Mouse (Mus musculus) bone marrow, adult 2 months (tissue): ENCODE measurements around the gene Map4k2.
A peak's percentile ranks its signal among the peaks of the same experiment; 100 is the strongest.

ENCODE experiments used
- CTCF ChIP-seq: fragments of 200-500 bp; IDR thresholded peaks from 2 replicates; pipeline ENCODE4 v1.5.1; 2011; ENCODE audit warnings: low read length, control low read depth; ENCODE audit not compliant: control insufficient read depth, insufficient read depth
- POLR2A ChIP-seq: fragments of 200-500 bp; IDR thresholded peaks from 2 replicates; pipeline ENCODE4 v1.6.1; 2011; ENCODE audit warnings: low read depth, mild to moderate bottlenecking, control low read depth, low read length, borderline replicate concordance; ENCODE audit not compliant: control insufficient read depth

DNA sequence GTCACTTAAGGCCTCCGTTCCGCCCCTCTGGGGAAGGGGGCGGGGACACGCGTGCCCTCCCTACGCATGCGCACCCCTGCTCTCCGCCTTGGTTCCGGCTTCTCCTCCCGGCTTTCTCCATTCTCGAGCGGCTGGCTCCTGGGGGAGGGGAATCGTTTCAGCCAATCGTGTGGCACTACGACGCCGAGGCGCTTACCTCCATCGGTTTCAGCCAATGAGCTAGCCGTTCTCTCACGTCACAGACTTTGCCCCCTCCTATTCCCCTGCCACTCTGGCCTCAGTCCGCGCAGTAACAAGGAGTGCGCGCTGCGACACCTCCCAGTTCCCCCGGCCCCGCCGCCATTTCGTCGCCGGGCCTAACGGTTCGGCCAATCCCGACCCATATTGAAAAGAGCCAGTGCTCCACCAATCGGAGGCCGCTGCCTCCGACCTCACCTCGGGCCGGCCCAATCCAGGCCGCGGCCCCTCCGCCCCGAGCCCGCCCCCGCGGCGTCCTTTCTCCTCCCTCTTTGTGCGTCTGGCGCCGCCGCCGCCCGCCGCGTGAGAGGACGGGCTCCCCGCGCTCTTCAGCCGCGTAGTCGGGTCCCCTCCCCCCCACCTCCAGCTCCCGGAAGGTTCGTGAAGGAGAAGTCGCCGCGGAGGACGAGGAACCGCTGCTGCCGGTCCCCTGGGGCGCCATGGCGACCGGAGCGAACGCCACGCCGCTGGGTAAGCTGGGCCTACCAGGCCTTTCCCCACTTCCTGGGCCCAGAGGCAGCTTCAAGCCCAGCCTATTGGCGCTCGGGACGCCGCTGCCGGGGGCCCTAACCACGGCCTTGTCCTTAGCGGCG, 22.7 kb downstream of the Map4k2 start, which contains the start of gene Sf1:
- TF ChIP-seq CTCF (no peak), POLR2A (peak; percentile 87)
